Mouse (Mus musculus): ENCODE measurements around the gene Tceanc. TPM values are rescaled to one million over a fixed set of nuclear protein-coding genes. Genes with fewer than 3 reads are reported as not detected.
"Not testable (repeated sequence)": the region's sequence is repeated elsewhere in the genome, so short reads cannot be mapped to it uniquely, and the experiment has no call there.

Gene Tceanc
- polyA plus RNA-seq, 1 experiment from 2014 or later, result 8.2 TPM

DNA sequence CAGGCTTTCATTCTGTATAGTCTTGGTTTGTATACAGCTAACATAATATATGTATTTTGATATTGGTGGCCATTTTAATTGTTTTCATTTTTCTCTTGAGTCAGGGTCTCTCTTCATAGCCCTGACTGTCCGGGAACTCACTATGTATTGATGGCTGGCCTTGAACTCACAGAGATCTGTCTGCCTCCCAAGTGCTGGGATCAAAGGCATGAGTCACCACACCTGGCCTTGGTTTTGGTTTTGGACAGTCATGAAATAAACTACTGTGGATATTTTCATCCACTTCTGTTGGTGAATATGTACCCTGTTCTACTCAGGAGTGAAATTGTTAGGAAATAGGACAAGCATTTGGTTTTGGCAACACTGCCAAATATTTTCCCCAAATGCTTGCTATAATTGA lies 1.7 kb downstream of the Tceanc start:
- Histone ChIP-seq H3K27me3 (peaks cover 10% of the 10 kb centered on the region), H3K4me3 (no peak overlapping the region), H3K4me2 (no peak overlapping the region), H3K9ac (no peak overlapping the region), H3K36me3 (no peaks in the 10 kb centered on the region), H3K9me3 (no peaks in the 10 kb centered on the region), H3K27ac (no peak overlapping the region), H3K4me1 (no peaks in the 10 kb centered on the region)
- no peak for ATAC-seq (ENCODE audit: insufficient number of reproducible peaks, low FRiP score, low TSS enrichment, low read depth)
- WGBS, result 83% methylated on average over 1 of the region's 1 CpGs

DNA sequence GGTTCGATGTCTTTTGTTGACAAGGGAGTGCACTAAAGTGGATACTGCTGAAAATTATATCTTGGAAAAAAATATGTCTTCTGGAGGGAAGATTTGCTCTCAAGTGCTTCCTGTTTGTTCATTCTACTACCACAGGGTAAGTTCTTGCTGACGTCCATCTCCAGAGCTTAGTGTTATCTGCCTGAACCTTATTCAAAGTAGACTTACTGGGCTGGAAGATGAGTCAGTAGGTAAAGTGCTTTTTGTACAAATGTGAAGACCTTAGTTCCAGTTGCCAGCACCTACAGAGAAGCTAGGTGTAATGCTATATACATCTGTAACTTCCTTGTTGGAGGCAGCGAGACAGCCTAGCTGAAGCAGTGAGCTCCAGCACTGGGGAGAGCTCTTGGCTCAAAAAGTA lies 2.4 kb downstream of the Tceanc start:
- Histone ChIP-seq H3K36me3 (no peaks in the 10 kb centered on the region), H3K4me1 (no peaks in the 10 kb centered on the region), H3K27me3 (peaks cover 10% of the 10 kb centered on the region), H3K9me3 (no peaks in the 10 kb centered on the region), H3K27ac (no peak overlapping the region), H3K4me3 (no peak overlapping the region), H3K4me2 (no peak overlapping the region), H3K9ac (no peak overlapping the region)
- 79% methylated on average over 3 of the region's 3 CpGs for WGBS
- no peak for ATAC-seq (ENCODE audit: insufficient number of reproducible peaks, low FRiP score, low TSS enrichment, low read depth)

DNA sequence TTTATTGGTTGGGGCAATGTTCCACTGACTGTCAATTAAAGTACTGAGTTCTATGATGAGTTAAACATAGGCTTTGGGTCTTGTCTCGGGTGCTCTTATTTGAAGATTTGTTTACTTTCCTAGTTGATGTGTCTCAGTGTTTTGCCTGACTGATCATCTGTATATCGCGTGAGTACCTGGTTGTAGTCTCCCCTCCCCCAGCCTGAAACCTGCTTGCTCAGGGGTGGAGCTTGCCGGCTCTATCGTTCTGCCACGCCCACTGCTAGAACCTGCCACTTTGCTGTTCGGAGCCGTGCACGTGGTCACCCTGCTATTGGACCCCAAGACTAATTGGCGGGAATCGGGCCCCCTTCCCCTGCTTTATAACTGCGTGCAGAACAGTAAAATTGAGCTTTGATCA lies 4.3 kb downstream of the Tceanc start:
- not testable (repeated sequence) for H3K27me3 ChIP-seq; H3K9me3 ChIP-seq; H3K27ac ChIP-seq; H3K4me3 ChIP-seq; H3K36me3 ChIP-seq; H3K9ac ChIP-seq; H3K4me1 ChIP-seq; ATAC-seq (ENCODE audit: insufficient number of reproducible peaks, low FRiP score, low TSS enrichment, low read depth)
- 16% methylated on average over 12 of the region's 12 CpGs for WGBS
- 0 out of 2 replicates have a peak overlapping the region, but pooled peaks have one; percentile 14 for H3K4me2 ChIP-seq

DNA sequence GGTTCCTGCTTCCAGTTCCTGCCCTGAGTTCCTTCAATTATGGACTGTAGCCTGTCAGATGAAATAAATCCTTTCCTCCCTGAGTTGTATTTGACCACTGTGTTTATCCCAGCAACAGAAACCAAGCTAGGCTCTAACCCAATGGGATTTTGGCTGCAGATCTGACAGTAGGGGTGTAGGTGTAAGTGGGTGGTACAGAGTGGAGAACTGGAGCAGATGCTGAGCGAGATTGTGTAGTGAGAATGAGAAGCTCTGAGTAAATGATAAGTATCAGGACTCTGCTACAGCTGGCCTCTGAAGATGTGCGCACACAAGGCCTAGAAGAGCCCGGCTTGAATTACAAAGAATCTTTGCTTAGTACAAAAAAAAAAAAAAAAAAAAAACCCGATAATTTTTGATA lies 6.3 kb downstream of the Tceanc start:
- Histone ChIP-seq H3K27ac (no peak overlapping the region), H3K4me1 (no peaks in the 10 kb centered on the region), H3K27me3 (peaks cover 7% of the 10 kb centered on the region; the same call in 1 of the 2 replicates), H3K36me3 (no peaks in the 10 kb centered on the region), H3K9me3 (no peaks in the 10 kb centered on the region), H3K4me2 (no peak overlapping the region), H3K9ac (no peak overlapping the region), H3K4me3 (no peak overlapping the region)
- 87% methylated on average over 4 of the region's 4 CpGs for WGBS
- ATAC-seq (ENCODE audit: insufficient number of reproducible peaks, low FRiP score, low TSS enrichment, low read depth), result no peak

DNA sequence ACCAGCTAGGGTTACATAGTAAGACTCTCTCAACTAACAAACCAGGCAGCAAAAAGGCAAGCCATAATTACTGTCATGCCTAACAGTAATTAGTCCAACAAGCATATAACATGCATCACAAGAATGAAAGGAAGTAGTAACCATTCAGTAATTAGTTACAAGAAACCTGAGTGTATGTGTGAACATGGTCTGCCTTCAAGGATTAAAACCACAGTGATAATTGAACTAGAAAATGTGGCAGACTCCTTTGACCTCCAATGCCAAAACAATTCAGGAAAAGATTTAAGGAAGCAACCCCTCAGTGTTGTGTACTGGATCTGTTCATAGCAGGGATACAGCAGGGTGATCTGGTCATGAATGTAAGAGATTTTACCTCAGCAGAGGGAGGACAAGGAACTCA lies 7.3 kb downstream of the Tceanc start:
- Histone ChIP-seq H3K4me2 (no peak overlapping the region), H3K27me3 (peaks cover 7% of the 10 kb centered on the region; the same call in 1 of the 2 replicates), H3K27ac (0 out of 2 replicates have a peak overlapping the region, but pooled peaks have one; percentile 99), H3K4me3 (no peak overlapping the region), H3K4me1 (no peaks in the 10 kb centered on the region), H3K9ac (no peak overlapping the region), H3K9me3 (no peaks in the 10 kb centered on the region), H3K36me3 (no peaks in the 10 kb centered on the region)
- ATAC-seq (ENCODE audit: insufficient number of reproducible peaks, low FRiP score, low TSS enrichment, low read depth), result no peak

DNA sequence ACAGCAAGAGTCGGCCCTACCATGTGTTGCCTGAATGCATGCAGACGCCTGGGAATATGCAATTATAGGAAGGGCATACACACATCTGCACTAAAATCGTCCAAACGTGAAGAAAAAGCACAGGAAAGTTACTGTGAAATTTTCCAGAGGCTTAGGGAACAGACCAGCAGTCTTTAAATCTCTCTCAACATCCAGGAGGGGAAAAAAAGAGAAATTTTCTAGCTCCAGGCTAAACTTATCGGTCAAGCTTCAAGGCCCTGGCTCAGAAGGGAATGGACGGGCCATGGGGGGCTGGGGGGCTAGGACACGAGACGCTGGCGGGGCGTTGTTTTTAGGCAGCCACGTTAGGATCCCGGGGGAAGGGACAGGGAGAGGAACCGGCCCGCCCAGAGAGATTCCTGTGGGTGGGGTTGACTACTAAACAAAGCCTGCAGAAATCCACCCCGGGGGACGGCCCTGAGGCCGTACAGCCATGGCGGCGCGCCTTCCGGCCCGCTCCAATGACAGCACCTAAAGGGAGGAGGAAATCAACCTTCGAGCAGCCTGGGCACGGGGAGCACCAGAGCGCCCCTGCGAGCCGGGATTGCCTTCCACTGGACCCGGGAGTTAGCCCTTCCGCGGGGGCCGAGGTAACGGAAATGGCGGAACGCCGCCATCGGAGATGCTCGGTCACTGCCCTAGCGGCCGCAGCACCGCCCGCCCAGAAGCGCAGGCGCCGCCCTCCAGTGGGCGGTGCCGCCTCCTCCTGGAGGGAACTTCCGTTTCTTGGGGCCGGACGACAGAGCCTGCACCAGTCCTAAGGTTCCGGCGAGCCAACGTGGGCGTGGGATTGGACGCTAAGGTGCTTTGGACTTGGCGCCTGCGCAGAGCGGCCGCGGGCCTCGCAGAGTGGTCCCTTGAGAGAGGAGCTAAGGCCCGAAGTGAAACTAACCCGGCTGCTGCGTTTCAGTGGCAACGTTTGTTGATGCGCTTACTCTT lies 8.3 kb downstream of the Tceanc start:
- Histone ChIP-seq H3K4me1 (no peaks in the 10 kb centered on the region), H3K27me3 (peaks cover 7% of the 10 kb centered on the region; the same call in 1 of the 2 replicates), H3K27ac (peak overlapping the region; percentile 99), H3K36me3 (no peaks in the 10 kb centered on the region), H3K9ac (peak overlapping the region; percentile 61), H3K4me3 (peak overlapping the region; percentile 52), H3K9me3 (no peaks in the 10 kb centered on the region), H3K4me2 (peak overlapping the region; percentile 36)
- 24% methylated on average over 65 of the region's 65 CpGs for WGBS
- ATAC-seq (ENCODE audit: insufficient number of reproducible peaks, low FRiP score, low TSS enrichment, low read depth), result peak; percentile 96

DNA sequence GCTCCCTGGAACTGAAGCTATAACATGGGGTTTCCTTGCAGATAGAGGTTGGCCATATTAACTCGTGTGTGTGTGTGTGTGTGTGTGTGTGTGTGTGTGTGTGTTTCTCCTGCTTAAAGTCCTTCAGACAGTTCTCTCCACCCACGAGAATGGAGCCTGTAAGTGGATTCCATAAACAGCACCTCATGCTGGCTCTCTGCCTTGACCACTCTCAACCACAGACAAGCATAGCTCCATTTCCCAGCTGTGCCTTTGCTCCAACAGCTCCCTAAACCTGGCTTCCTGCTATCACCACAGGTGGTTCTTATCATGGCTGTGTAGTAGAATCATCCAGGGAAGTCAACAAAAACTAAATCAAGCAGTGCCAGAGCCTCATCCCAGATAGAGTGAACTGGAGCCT lies 13.9 kb downstream of the Tceanc start:
- no peak overlapping the region for H3K9ac ChIP-seq
- H3K36me3 ChIP-seq, result no peaks in the 10 kb centered on the region
- H3K4me1 ChIP-seq, result no peaks in the 10 kb centered on the region
- ATAC-seq (ENCODE audit: insufficient number of reproducible peaks, low FRiP score, low TSS enrichment, low read depth), result no peak
- no peak overlapping the region for H3K4me3 ChIP-seq
- no peak overlapping the region for H3K27ac ChIP-seq
- H3K27me3 ChIP-seq, result peaks cover 4% of the 10 kb centered on the region; the same call in 1 of the 2 replicates
- H3K4me2 ChIP-seq, result no peak overlapping the region
- no peaks in the 10 kb centered on the region for H3K9me3 ChIP-seq
- 47% methylated on average over 2 of the region's 2 CpGs for WGBS

DNA sequence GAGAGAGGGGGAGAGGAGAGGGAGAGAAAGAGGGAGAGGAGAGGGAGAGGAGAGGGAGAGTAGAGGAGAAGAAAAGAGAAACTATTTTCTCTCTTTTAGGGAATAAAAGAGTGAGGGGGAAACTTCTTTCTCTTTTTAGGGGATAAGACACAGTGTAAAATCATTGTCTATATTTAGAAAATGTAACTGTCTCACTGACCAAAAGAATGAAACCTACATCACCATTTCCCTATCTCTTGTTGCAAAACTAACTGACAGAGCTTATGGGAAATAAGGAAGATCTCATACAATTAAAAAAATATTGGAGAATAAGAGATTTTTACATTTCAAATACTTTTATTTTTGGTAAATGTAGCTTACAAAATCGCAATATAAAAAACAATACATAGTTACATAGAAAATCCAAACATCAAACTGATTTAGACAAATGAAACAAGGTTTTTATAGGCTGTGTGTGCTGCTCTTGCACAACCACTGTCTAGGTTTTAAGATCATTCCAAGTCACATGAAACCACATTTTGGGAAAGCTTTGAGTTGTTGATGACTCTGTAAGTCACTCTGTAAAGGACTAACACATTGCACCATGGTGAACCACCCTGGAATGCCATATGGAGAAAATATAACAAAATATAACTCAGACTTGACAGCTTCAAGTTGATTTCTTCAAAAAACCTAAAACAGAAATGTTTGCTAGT lies 18.7 kb downstream of the Tceanc start:
- no peak for ATAC-seq (ENCODE audit: insufficient number of reproducible peaks, low FRiP score, low TSS enrichment, low read depth)
- no peaks in the 10 kb centered on the region for H3K36me3 ChIP-seq
- 80% methylated on average over 1 of the region's 1 CpGs for WGBS
- no peaks in the 10 kb centered on the region for H3K4me1 ChIP-seq
- no peak overlapping the region for H3K27ac ChIP-seq
- no peak overlapping the region for H3K4me2 ChIP-seq
- H3K9me3 ChIP-seq, result no peaks in the 10 kb centered on the region
- no peaks in the 10 kb centered on the region for H3K27me3 ChIP-seq
- no peak overlapping the region for H3K4me3 ChIP-seq
- no peak overlapping the region for H3K9ac ChIP-seq

DNA sequence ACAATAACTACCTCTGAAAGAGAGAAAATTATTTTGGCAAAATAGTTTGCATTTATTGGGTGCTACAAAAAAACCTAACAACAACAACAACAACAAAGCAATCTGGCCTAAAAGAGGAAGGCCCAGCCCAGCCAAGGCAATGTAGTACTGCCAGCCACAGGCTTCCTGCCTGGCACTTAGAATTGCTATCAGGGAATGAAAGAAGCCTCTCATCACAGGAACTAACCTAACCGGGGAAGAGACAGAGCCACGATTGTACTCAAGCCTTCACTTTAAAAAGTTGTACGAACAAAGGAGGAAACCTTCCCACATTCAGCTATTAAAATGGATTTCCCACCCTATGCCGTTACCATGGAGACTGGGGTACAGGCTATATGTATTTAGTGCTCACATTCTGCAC lies 20.6 kb downstream of the Tceanc start:
- Histone ChIP-seq H3K4me1 (no peaks in the 10 kb centered on the region), H3K4me2 (no peak overlapping the region), H3K4me3 (no peak overlapping the region), H3K27ac (no peak overlapping the region), H3K9me3 (no peaks in the 10 kb centered on the region), H3K36me3 (no peaks in the 10 kb centered on the region), H3K27me3 (no peaks in the 10 kb centered on the region), H3K9ac (no peak overlapping the region)
- no peak for ATAC-seq (ENCODE audit: insufficient number of reproducible peaks, low FRiP score, low TSS enrichment, low read depth)
- WGBS, result 62% methylated on average over 4 of the region's 4 CpGs

DNA sequence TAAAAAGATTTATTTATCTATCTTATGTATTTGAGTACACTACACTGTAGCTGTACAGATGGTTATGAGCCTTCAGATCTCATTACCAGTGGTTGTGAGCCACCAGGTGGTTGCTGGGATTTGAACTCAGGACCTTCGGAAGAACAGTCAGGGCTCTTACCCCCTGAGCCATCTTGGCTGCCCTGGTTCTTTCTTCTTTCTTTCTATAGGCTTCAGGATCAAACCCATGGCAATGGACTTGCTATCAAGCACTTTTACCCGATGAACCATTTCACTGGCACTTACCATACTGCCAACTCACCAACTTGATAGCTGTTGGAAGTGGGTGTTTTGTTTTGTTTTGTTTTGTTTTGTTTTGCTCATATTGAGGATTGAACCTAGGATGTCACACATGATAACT lies 23.3 kb downstream of the Tceanc start:
- no peaks in the 10 kb centered on the region for H3K27me3 ChIP-seq
- no peaks in the 10 kb centered on the region for H3K4me1 ChIP-seq
- H3K4me3 ChIP-seq, result no peak overlapping the region
- no peak for ATAC-seq (ENCODE audit: insufficient number of reproducible peaks, low FRiP score, low TSS enrichment, low read depth)
- WGBS, result 90% methylated on average over 2 of the region's 2 CpGs
- H3K9ac ChIP-seq, result no peak overlapping the region
- no peak overlapping the region for H3K4me2 ChIP-seq
- H3K36me3 ChIP-seq, result no peaks in the 10 kb centered on the region
- no peaks in the 10 kb centered on the region for H3K9me3 ChIP-seq
- H3K27ac ChIP-seq, result no peak overlapping the region

DNA sequence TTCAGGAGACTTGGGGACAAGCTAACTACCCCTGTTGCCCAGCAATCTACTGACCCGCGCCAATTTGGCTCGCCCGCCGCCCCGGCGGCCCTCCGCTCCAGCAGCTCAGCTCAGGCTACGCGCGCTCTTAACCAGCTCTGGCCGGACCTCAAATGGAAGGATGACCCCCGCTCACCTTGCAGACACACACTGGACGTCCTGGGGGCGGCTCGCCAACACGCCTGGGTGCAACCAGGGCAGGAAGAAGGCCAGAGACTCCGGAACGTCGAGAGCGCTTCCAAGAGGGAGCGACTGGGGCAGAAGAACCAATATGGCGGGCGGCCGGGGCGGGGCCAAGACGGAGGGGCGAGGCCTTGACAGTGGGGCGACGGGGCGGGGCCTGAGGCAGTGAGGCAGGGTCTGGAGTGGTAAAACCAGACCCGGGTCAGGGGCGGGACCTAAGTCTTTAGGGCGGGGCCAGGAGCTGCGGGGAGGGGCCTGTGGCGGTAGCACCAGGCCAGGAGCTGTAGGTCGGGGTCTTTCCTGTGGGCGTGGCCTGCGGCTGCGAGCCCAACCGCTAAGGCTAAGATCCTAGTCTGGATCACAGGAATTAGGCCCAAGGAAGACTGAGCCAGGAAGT lies 38.9 kb downstream of the Tceanc start, which contains the start of gene Rab9:
Gene Rab9 (minus strand): TSS at position 503 of the 619 bp plus-strand sequence.
- no peaks in the 10 kb centered on the region for H3K27me3 ChIP-seq
- H3K4me2 ChIP-seq, result peak within 1 kb of the TSS; percentile 45
- ATAC-seq (ENCODE audit: insufficient number of reproducible peaks, low FRiP score, low TSS enrichment, low read depth), result peak; percentile 99
- peak within 1 kb of the TSS; percentile 85 for H3K27ac ChIP-seq
- H3K36me3 ChIP-seq, result no peaks in the 10 kb centered on the region
- H3K9me3 ChIP-seq, result no peaks in the 10 kb centered on the region
- no peaks in the 10 kb centered on the region for H3K4me1 ChIP-seq
- peak within 1 kb of the TSS; percentile 57 for H3K4me3 ChIP-seq
- H3K9ac ChIP-seq, result peak within 1 kb of the TSS; percentile 63
- 24% methylated on average over 40 of the region's 41 CpGs for WGBS

Data from limb, embryonic 15.5 days (tissue).